Mouse (Mus musculus) G1E (cell line): ENCODE measurements around the gene Stk39. TPM values are rescaled to one million over a fixed set of nuclear protein-coding genes. Genes with fewer than 3 reads are reported as not detected.

Experiments
- ATAC-seq: 2 replicates; pipeline ENCODE4 v1.8.0; 2016; ENCODE audit warnings: mild to moderate bottlenecking; ENCODE audit not compliant: insufficient number of reproducible peaks, poor library complexity, low FRiP score, severe bottlenecking; ENCODE audit errors: extremely low read depth
- DNase-seq: peaks from one replicate; pipeline ENCODE4 v3.0.0; 2012; ENCODE audit warnings: low spot score
- H3K27me3 ChIP-seq: 2 replicates; pipeline ENCODE4 v1.6.1; 2012; ENCODE audit warnings: mild to moderate bottlenecking, low read length, inconsistent platforms; ENCODE audit not compliant: insufficient read depth
- H3K36me3 ChIP-seq: replicated peaks from 2 replicates; pipeline ENCODE3; 2012; ENCODE audit warnings: mild to moderate bottlenecking, inconsistent platforms
- H3K4me1 ChIP-seq: 2 replicates; pipeline ENCODE4 v1.6.1; 2012; ENCODE audit warnings: low read depth, low read length, inconsistent platforms, mixed read lengths; ENCODE audit not compliant: insufficient read depth
- H3K4me3 ChIP-seq: 2 replicates; pipeline ENCODE4 v1.5.1; 2012; ENCODE audit warnings: low read depth, mild to moderate bottlenecking, inconsistent platforms, low read length, moderate library complexity, mixed read lengths
- H3K9me3 ChIP-seq: replicated peaks from 2 replicates; pipeline ENCODE4 v1.6.1; 2012; ENCODE audit warnings: inconsistent platforms
- CTCF ChIP-seq: IDR thresholded peaks from 2 replicates; pipeline ENCODE4 v1.5.1; 2012; ENCODE audit warnings: low read depth, low read length, inconsistent platforms, mixed read lengths
- GATA1 ChIP-seq: IDR thresholded peaks from 2 replicates; pipeline ENCODE4 v1.6.1; 2012; ENCODE audit warnings: borderline replicate concordance, low read length, inconsistent platforms, mixed read lengths
- GATA2 ChIP-seq: IDR thresholded peaks from 2 replicates; pipeline ENCODE4 v1.6.1; 2012; ENCODE audit warnings: low read depth, low read length, inconsistent platforms, borderline replicate concordance
- POLR2AphosphoS5 ChIP-seq: IDR thresholded peaks from 2 replicates; pipeline ENCODE4 v1.6.1; 2012; ENCODE audit warnings: low read depth, low read length, inconsistent platforms; ENCODE audit not compliant: insufficient replicate concordance
- TAL1 ChIP-seq: conservative IDR thresholded peaks from 2 replicates; pipeline ENCODE4 v1.6.1; 2012; ENCODE audit warnings: low read depth, low read length, inconsistent platforms, mixed read lengths
- polyA plus RNA-seq: library from polyadenylated mRNA; stranded (reverse); fragments of >175 nt; gene quantifications from 2 replicates; pipeline ENCODE4 v1.2.3, GENCODE M21; 2012
- total RNA-seq, 2 experiments: library from RNA; stranded (forward) in 1 of 2; stranded (reverse) in 1 of 2; fragments of 200-1000 nt in 1 of 2; fragments of >200 nt in 1 of 2; fragmentation: Nextera tagmentation in 1 of 2; gene quantifications; 2 replicates each; pipeline ENCODE4 v1.2.3; 2014 to 2017

Stk39 gene
- total and polyA plus RNA-seq, 3 experiments, result 0.11 TPM; not detected in 2

GRCm38 (mm10) chr2:68383964-68384363 is 88.1 kb downstream of the Stk39 start:
- no peak for ATAC-seq
- TF ChIP-seq GATA1 (no peak), POLR2AphosphoS5 (no peak), TAL1 (no peak), GATA2 (no peak), CTCF (no peak)
- H3K4me1 ChIP-seq, result no peaks in the 10 kb centered on the region
- peaks cover 81% of the 10 kb centered on the region for H3K9me3 ChIP-seq
- no peak for DNase-seq
- H3K4me3 ChIP-seq, result no peak overlapping the region
- H3K36me3 ChIP-seq, result no peaks in the 10 kb centered on the region
- no peaks in the 10 kb centered on the region for H3K27me3 ChIP-seq

GRCm38 (mm10) chr2:68382394-68383059 is 89.5 kb downstream of the Stk39 start:
- TF ChIP-seq POLR2AphosphoS5 (no peak), GATA1 (no peak), TAL1 (no peak), GATA2 (no peak), CTCF (no peak)
- H3K4me1 ChIP-seq, result no peaks in the 10 kb centered on the region
- ATAC-seq (no peak), DNase-seq (no peak)
- H3K36me3 ChIP-seq, result no peaks in the 10 kb centered on the region
- H3K4me3 ChIP-seq, result no peak overlapping the region
- no peaks in the 10 kb centered on the region for H3K27me3 ChIP-seq
- peaks cover 82% of the 10 kb centered on the region for H3K9me3 ChIP-seq

- TF ChIP-seq GATA1 (no peak), GATA2 (no peak), TAL1 (no peak), POLR2AphosphoS5 (no peak), CTCF (no peak)
Measured at GRCm38 (mm10) chr2:68381881-68382280, 90.2 kb downstream of the Stk39 start.

GRCm38 (mm10) chr2:68381205-68381604 is 90.9 kb downstream of the Stk39 start:
- ATAC-seq (no peak), DNase-seq (no peak)
- no peak for TF ChIP-seq POLR2AphosphoS5
- TF ChIP-seq TAL1, result no peak
- TF ChIP-seq CTCF, result no peak
- TF ChIP-seq GATA2, result no peak
- no peak for TF ChIP-seq GATA1
- Histone ChIP-seq H3K27me3 (no peaks in the 10 kb centered on the region), H3K4me1 (no peaks in the 10 kb centered on the region), H3K4me3 (no peak overlapping the region), H3K9me3 (peaks cover 83% of the 10 kb centered on the region), H3K36me3 (no peaks in the 10 kb centered on the region)

More at GRCm38 (mm10) chr2:68381881-68382280, 90.2 kb downstream of the Stk39 start:
- Histone ChIP-seq H3K4me1 (no peaks in the 10 kb centered on the region), H3K9me3 (peaks cover 83% of the 10 kb centered on the region), H3K36me3 (no peaks in the 10 kb centered on the region), H3K4me3 (no peak overlapping the region), H3K27me3 (no peaks in the 10 kb centered on the region)
- no peak for DNase-seq
- ATAC-seq, result no peak

GRCm38 (mm10) chr2:68379631-68380030 is 92.4 kb downstream of the Stk39 start:
- TF ChIP-seq TAL1, result no peak
- TF ChIP-seq POLR2AphosphoS5, result no peak
- Histone ChIP-seq H3K9me3 (peaks cover 79% of the 10 kb centered on the region), H3K36me3 (no peaks in the 10 kb centered on the region), H3K4me3 (no peak overlapping the region), H3K4me1 (no peaks in the 10 kb centered on the region), H3K27me3 (no peaks in the 10 kb centered on the region)
- ATAC-seq (no peak), DNase-seq (no peak)

- ATAC-seq, result no peak
- Histone ChIP-seq H3K9me3 (peaks cover 74% of the 10 kb centered on the region), H3K4me3 (no peak overlapping the region), H3K27me3 (no peaks in the 10 kb centered on the region), H3K4me1 (no peaks in the 10 kb centered on the region), H3K36me3 (no peaks in the 10 kb centered on the region)
- no peak for DNase-seq
- TF ChIP-seq GATA1 (no peak), POLR2AphosphoS5 (no peak), TAL1 (no peak), CTCF (no peak), GATA2 (no peak)
Measured at GRCm38 (mm10) chr2:68378319-68378718, 93.7 kb downstream of the Stk39 start.
